Mouse (Mus musculus) mouse trophoblast stem cell (cell line): ENCODE results near the gene Acsl1.

Experiments used
- in situ Hi-C, 2 experiments: fragments of 300-500 bp; cut with MseI, MboI; formaldehyde crosslinking; loops; 2 replicates in 1 of 2; 3 replicates in 1 of 2; pipeline ENCODE4 v1.15.1; 2025

The Acsl1 gene

GRCm38 (mm10) chr8:46504196-46504595 lies 33.4 kb downstream of the Acsl1 start:
- in situ Hi-C loops = no loop called here

DNA sequence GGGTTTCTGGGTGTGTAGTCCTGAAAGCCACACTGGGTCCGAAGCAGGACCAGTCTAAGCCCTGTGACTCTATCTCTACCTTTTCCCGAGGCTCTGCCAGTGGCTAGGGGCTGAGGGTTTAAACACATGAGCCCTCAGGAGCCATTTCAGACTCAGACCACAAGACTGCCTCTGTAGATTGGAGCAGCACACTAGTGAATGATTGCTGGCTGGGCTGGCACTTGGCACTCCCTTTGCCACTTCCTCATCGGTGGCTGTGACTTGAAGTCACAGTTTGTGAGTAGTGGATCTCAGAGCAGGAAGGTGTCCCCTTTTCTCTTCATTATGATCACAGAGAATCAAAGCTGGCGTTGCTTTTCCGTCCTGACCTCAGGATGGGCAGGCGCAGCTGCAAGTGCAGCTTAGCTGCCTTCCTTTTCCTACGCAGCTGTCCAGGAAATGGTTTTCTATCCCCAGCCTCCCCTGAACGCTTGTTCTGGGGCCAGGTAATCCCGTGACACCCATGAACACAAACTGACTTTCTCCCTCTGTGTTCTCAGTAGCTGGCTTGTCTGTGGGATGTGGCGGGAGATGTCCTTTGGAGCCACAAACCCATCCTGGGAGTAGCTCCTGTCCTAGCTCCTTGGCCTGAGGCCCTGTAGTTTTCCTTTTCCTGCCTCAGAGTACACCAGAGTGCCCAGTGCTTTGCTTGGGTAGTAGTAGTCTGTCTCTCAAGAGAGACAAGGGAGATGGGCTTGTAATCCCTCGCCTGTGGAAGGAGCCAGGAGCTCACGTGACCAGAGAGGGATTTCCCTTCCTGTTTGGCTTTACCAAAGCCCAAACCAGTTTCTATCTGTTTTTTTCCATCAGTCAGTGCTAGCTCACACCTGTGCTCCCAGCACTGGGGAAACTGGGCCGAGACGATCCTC lies 37.9 kb downstream of the Acsl1 start:
- in situ Hi-C loops = no loop called here

DNA sequence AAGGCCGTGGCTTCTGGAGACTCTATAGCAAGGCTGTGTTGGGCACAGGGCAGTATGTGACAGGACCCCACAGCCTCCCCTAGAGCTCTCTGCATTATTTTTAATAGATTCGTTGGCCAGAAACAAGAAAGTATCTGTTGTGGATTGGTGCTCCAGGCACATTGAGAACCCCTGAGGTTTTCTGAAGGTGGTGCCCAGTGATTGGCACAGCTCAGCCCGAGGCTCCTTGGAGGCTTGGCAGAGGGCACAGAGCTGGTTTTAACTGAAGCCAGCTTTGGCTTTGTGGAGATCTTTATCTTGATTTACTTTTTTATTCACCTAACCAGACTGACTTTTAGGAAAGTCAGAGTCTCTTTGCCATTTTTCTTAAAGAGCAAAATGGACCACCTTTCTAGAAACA lies 38.6 kb downstream of the Acsl1 start:
- in situ Hi-C loops = no loop called here

DNA sequence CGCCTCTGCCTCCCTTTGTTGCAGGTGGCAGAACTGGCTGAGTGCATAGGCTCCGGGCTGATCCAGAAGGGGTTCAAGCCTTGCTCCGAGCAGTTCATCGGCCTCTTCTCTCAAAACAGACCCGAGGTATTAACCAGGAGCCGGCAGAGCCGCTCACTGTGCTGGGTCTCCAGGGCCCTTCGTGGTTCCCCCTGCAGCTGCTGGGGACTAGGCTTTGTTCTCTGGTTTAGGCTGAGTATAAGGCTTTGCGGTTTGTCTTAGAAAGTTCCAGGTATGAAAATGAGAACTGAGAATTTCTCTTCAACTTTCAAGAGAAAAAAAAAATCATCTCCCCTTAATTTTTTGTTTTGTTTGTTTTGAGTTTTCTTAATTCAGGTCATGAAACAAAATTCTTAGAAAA lies 40.5 kb downstream of the Acsl1 start:
- in situ Hi-C loops = no loop called here

GRCm38 (mm10) chr8:46512538-46512937 lies 41.7 kb downstream of the Acsl1 start:
- in situ Hi-C loops = no loop called here

DNA sequence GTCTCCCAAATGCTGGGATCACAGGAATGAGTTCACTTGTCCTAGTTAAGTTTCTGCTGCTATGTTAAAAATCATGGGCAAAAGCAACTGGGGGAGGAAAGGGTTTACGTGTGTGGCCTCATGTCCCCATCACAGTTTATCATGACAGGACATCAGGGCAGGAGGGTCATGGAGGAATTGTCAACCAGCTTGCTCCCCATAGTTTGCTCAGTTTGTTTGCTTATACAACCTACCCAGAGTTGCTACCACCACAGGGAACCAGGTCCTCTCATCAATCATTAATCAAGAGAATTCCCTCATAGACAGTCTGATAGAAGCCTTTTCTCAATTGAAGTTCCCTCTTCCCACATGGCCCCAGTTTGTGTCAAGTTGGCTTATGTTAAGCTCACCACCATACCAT lies 43.2 kb downstream of the Acsl1 start:
- in situ Hi-C loops = no loop called here

DNA sequence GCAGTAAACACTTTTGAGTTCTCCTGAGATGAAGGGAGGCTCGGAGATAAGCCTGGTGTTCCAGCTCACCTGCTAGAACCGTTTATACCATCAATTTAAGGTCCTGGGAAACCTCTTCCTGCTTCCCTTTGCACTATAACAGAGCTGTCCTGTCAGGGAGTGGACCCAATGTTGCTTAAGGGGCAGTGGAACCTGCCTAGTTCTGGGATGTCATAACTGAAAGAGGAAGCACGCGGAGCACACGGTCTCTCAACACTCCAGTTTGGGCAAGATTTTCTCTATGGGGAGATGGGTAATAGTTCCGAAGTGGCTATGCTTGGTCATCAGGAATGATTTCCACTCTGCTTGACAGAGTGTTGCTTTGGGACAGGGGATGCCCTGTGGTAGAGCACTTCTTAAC lies 49.8 kb downstream of the Acsl1 start:
- in situ Hi-C loops = no loop called here

DNA sequence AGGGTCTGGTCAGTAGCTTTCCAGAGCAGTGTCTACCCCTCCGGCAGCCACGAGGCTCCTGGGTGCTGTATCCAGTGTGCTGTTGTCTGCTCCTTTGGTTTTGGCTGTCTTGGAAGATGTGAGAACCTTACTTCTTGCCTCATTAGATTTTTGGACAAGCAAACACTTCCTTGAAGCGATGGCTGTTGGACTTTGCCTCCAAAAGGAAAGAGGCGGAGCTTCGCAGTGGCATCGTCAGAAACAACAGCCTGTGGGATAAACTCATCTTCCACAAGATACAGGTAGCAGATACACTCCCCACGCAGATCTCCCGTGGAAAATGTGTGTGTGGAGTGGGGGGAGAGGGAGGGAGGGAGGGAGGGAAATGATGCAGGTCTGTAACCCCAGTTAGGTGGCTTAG lies 55.3 kb downstream of the Acsl1 start:
- in situ Hi-C loops = no loop called here

DNA sequence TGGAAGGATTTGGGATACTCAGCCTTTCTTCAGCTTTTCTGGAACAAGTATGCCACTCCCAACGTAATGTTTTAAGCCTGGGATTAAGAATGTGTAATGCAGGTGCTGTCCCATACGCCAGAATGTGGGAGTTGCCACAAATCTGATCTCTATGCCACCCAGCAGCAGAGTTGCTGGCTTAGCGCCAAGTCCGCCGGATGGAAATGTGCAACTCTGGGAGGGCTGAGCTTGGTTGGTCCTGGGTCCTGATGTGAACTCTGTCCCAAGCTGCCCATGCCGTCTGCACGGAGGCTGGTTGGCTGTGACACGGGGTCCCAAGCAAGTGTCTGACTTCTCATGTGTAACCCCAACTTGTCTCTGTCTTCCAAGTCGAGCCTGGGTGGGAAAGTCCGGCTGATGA lies 56.0 kb downstream of the Acsl1 start:
- in situ Hi-C loops = no loop called here

- in situ Hi-C loops = no loop called here
Measured at GRCm38 (mm10) chr8:46529508-46529907, 58.7 kb downstream of the Acsl1 start.

GRCm38 (mm10) chr8:46530541-46530940 lies 59.7 kb downstream of the Acsl1 start:
- in situ Hi-C loops = no loop called here

DNA sequence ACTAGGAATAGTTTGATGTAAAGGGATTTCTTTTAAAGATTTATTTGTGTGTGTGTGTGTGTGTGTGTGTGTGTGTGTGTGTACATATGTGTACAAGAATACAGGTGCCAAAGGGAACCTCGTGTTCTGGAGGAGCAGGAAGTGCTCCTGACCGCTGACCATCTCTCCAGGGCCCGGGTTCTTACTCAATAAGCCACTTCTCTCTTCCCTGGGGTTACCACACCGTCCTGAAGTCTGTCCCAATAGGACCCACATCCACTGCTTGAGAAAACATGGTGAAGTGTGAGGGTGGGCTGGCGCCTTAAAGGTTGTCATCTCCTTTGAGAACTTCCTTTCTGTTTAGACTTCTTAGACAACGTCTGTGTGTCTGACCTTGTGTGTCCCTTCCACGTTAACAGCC lies 63.1 kb downstream of the Acsl1 start:
- in situ Hi-C loops = no loop called here

GRCm38 (mm10) chr8:46539701-46540100 lies 68.9 kb downstream of the Acsl1 start:
- in situ Hi-C loops = loop anchor here in 1 of 2 experiments (10.0 kb wide), 1 partner anchor 295 kb away; no protein-coding TSS in a partner anchor

GRCm38 (mm10) chr8:46543191-46543590 lies 72.4 kb downstream of the Acsl1 start:
- in situ Hi-C loops = loop anchor here in 1 of 2 experiments (10.0 kb wide), 1 partner anchor 298 kb away; no protein-coding TSS in a partner anchor

GRCm38 (mm10) chr8:46543662-46544061 lies 72.8 kb downstream of the Acsl1 start:
- in situ Hi-C loops = loop anchor here in 1 of 2 experiments (10.0 kb wide), 1 partner anchor 299 kb away; no protein-coding TSS in a partner anchor

DNA sequence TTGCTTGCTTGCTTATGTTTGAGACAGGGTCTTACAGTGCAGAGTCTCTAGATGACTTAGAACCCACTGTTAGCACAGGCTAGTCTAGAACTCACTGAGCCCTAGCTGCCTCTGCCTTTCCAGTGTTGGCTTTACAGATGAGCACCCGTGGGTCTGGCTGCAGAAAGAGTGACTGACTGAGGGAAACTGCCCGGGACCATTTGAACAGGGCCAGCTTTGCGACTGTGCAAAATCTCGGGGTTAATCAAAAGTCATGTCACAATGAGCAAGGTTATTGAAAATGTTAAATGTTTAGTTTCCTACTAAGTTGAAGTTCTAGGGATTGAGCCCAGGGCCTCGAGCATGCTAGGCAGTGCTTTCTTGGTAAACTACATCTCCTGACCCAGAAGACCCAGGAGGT lies 75.0 kb downstream of the Acsl1 start:
- in situ Hi-C loops = loop anchor here (5.0 to 10.0 kb wide), 2 partner anchors 234 to 301 kb away; no protein-coding TSS in a partner anchor

GRCm38 (mm10) chr8:46546431-46547176 lies 75.8 kb downstream of the Acsl1 start:
- in situ Hi-C loops = loop anchor here (5.0 to 10.0 kb wide), 2 partner anchors 234 to 302 kb away; no protein-coding TSS in a partner anchor

DNA sequence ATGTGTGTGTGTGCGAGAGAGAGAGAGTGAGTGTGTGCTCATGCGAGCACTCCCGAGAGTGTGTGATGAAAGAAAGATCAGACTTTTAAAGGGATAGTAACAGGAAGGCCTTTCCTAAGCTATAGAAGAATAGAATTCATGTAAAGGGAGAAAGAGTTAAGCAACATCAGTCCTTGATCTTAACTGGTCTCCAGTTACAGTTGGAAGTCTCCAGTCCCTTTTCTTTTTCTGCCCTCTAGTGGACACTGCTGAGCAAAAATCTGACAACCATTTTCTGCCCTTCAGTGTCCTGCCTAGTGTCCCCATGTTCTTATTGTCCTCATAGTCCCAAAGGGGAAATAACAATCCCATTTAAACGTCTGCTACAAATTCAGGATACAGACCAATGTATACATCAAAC lies 76.4 kb downstream of the Acsl1 start:
- in situ Hi-C loops = loop anchor here (5.0 to 10.0 kb wide), 2 partner anchors 235 to 302 kb away; no protein-coding TSS in a partner anchor

GRCm38 (mm10) chr8:46550058-46550457 lies 79.2 kb downstream of the Acsl1 start:
- in situ Hi-C loops = no loop called here

DNA sequence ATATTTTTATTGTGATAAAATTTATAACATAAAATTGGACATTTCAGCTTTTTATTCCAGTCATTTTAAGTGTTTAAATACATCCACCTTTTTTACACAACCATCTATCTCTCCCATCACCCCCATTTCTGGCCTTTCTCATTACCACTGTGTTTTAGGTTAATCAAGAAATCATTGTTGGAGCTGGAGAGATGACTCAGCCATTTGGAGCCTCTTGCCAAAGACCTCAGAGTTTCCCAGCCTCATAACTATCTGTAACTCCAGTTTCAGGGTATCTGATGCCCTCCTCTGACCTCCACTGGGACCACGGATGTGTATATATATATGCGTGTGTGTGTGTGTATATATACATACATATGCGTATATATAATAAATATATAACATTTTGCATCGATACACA lies 80.2 kb downstream of the Acsl1 start:
- in situ Hi-C loops = no loop called here

DNA sequence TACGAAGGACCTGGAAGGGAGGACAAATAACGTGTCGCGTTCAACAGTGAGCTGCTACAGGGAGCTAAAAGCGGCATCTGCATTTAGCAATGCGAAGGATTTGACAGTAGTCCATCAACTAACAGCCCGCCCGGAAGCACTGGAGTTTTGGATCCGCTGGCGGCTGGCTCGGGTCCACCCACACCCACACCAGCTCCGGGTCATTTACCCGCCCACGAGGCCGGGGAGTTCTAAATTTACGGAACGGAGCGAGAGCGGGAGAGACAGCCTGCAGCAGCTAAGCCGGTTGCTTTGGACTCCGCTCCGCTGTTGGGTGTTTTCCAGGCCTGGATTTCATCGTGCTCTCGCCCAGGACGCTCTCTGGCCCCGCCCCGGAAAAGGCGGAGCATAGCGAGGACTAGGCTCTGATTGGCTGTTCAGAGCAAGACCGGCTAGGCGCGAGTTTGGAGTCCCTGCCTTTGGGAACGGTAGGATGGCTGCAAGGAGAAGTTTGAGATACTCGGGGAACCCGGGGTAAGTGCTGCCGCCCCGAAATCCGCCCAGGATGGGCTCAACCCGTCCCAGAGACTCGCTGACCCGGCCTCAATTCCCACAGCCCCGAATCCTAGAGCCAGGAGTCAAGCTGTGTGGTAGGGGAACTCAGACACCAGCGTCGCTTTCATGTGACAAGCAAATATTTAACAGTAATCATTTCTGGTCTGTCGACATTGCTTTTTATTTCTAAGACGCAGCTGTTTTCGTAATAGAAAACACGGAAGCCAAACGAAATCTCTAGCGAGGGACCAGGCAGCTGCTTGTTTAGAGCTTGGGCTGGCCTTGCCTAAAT lies 81.0 kb downstream of the Acsl1 start, which contains the start of gene Cenpu:
Gene Cenpu (plus strand): TSS at position 414 of the 826 bp plus-strand sequence.
- in situ Hi-C loops = no loop called here

- in situ Hi-C loops = no loop called here
Measured at GRCm38 (mm10) chr8:46552441-46552765, 81.6 kb downstream of the Acsl1 start.
